Mouse (Mus musculus): ENCODE measurements around the gene Slit2.

- TF ChIP-seq CTCF (IDR thresholded peaks at IDR 0.05; ENCODE audit: insufficient read depth, low read length) (no peak), POLR2A (IDR thresholded peaks at IDR 0.05; ENCODE audit: borderline replicate concordance, extremely low read depth, low read depth, low read length) (no peak)
These were observed 44.2 kb upstream of the Slit2 start for GRCm38 (mm10) chr5:47938586-47939372.
